Mouse (Mus musculus): ENCODE data around the gene Gm21983. TPM values are rescaled to one million over a fixed set of nuclear protein-coding genes. Genes with fewer than 3 reads are reported as not detected.

Gene Gm21983
- polyA plus RNA-seq, 1 experiment from 2014 or later, result not detected

GRCm38 (mm10) chr7:27124305-27124832, 56.5 kb downstream of the Gm21983 start:
- no peaks in the 10 kb centered on the region for H3K27me3 ChIP-seq
- WGBS, result 72% methylated on average over 5 of the region's 5 CpGs
- H3K4me3 ChIP-seq (replicated peaks), result no peak overlapping the region
- H3K27ac ChIP-seq, result no peak overlapping the region
- no peaks in the 10 kb centered on the region for H3K36me3 ChIP-seq
- no peak overlapping the region for H3K9ac ChIP-seq
- H3K9me3 ChIP-seq (replicated peaks), result no peaks in the 10 kb centered on the region
- no peaks in the 10 kb centered on the region for H3K4me1 ChIP-seq
- ATAC-seq (replicated peaks; ENCODE audit: low FRiP score), result no peak
- no peak overlapping the region for H3K4me2 ChIP-seq

GRCm38 (mm10) chr7:27119676-27120075, 61.2 kb downstream of the Gm21983 start, which contains the start of gene Cyp2f2:
TSS of gene Cyp2f2 (plus strand) at chr7:27119909.
- H3K27ac ChIP-seq, result no peak within 1 kb of the TSS
- peaks cover 3% of the 10 kb centered on the region; the same call in 1 of the 2 replicates for H3K4me1 ChIP-seq
- H3K36me3 ChIP-seq, result no peaks in the 10 kb centered on the region
- no peak for ATAC-seq (replicated peaks; ENCODE audit: low FRiP score)
- no peak within 1 kb of the TSS for H3K9ac ChIP-seq
- H3K9me3 ChIP-seq (replicated peaks), result no peaks in the 10 kb centered on the region
- no peak within 1 kb of the TSS for H3K4me2 ChIP-seq
- no peaks in the 10 kb centered on the region for H3K27me3 ChIP-seq
- H3K4me3 ChIP-seq (replicated peaks), result no peak within 1 kb of the TSS

MicroRNA genes within 50 kb of the gene (microRNA counts, 519-probe panel; counts per million panel counts)
- 31.7 counts per million for microRNA mmu-miR-1191

Small RNAs within 50 kb of the gene (microRNA-seq; reads per million reads assigned to microRNA genes)
- gene Mir1191, result 4.1 reads per million, percentile 21 among the genes with 10 or more reads in this experiment
- gene Mir3101, result not detected

Other genes with a start within 250 kb of the Gm21983 start
- 0.08 TPM in 1 of 2 replicates, not detected in the other for gene Cyp2a22, start 241.7 kb downstream of the Gm21983 start, polyA plus RNA-seq (2015; fragmentation: Nextera tagmentation; extraction: Ambion mirVana)
- gene Cyp2a12, start 152.0 kb downstream of the Gm21983 start, polyA plus RNA-seq (2015; fragmentation: Nextera tagmentation; extraction: Ambion mirVana), result 0.12 TPM in 1 of 2 replicates, not detected in the other
- gene Cyp2f2, start 61.2 kb downstream of the Gm21983 start, polyA plus RNA-seq (2015; fragmentation: Nextera tagmentation; extraction: Ambion mirVana), result not detected in 2 replicates
- gene Cyp2t4, start 27.4 kb downstream of the Gm21983 start, polyA plus RNA-seq (2015; fragmentation: Nextera tagmentation; extraction: Ambion mirVana), result 0.10 TPM in 1 of 2 replicates, not detected in the other
- gene Egln2, start 14.3 kb downstream of the Gm21983 start, polyA plus RNA-seq (2015; fragmentation: Nextera tagmentation; extraction: Ambion mirVana), result 65.4 and 74.9 TPM in 2 replicates
- 60.1 and 66.8 TPM in 2 replicates for gene Rab4b, start 2.2 kb downstream of the Gm21983 start, polyA plus RNA-seq (2015; fragmentation: Nextera tagmentation; extraction: Ambion mirVana)
- 18.3 and 20.3 TPM in 2 replicates for gene Mia, start 71 bp upstream of the Gm21983 start, polyA plus RNA-seq (2015; fragmentation: Nextera tagmentation; extraction: Ambion mirVana)
- gene BC024978, start 14.7 kb upstream of the Gm21983 start, polyA plus RNA-seq (2015; fragmentation: Nextera tagmentation; extraction: Ambion mirVana), result 3.9 and 4.2 TPM in 2 replicates
- gene Snrpa, start 15.2 kb upstream of the Gm21983 start, polyA plus RNA-seq (2015; fragmentation: Nextera tagmentation; extraction: Ambion mirVana), result 264 and 278 TPM in 2 replicates
- gene Itpkc, start 47.6 kb upstream of the Gm21983 start, polyA plus RNA-seq (2015; fragmentation: Nextera tagmentation; extraction: Ambion mirVana), result 4.4 and 5.2 TPM in 2 replicates
- gene Coq8b, start 51.9 kb upstream of the Gm21983 start, polyA plus RNA-seq (2015; fragmentation: Nextera tagmentation; extraction: Ambion mirVana), result 20.9 and 23.1 TPM in 2 replicates
- gene Numbl, start 77.3 kb upstream of the Gm21983 start, polyA plus RNA-seq (2015; fragmentation: Nextera tagmentation; extraction: Ambion mirVana), result 15.3 and 18.5 TPM in 2 replicates
- 31.0 and 41.7 TPM in 2 replicates for gene Ltbp4, start 156.6 kb upstream of the Gm21983 start, polyA plus RNA-seq (2015; fragmentation: Nextera tagmentation; extraction: Ambion mirVana)
- gene Shkbp1, start 174.9 kb upstream of the Gm21983 start, polyA plus RNA-seq (2015; fragmentation: Nextera tagmentation; extraction: Ambion mirVana), result 43.6 and 53.1 TPM in 2 replicates
- 1.9 TPM in 1 of 2 replicates, not detected in the other for gene Gm20479, start 176.3 kb upstream of the Gm21983 start, polyA plus RNA-seq (2015; fragmentation: Nextera tagmentation; extraction: Ambion mirVana)

Measured in kidney, embryonic 15.5 days (tissue).